Mouse (Mus musculus) limb, embryonic 11.5 days (tissue): ENCODE measurements around the gene Pimreg. TPM values are rescaled to one million over a fixed set of nuclear protein-coding genes. Genes with fewer than 3 reads are reported as not detected.

Source experiments
- ATAC-seq: fragments of 200-750 bp; cut with Nextera tagmentation; 2 replicates; pipeline ENCODE4 v1.8.0; 2017; ENCODE audit warnings: low read depth; ENCODE audit not compliant: insufficient number of reproducible peaks, low FRiP score, low TSS enrichment
- DNase-seq: peaks from one replicate; pipeline ENCODE4 v3.0.0-alpha.2; 2015; ENCODE audit warnings: low spot score
- H3K27ac ChIP-seq: fragments of 300-500 bp; sonication (generic); replicated peaks from 2 replicates; pipeline ENCODE4 v1.5.1; 2014; ENCODE audit warnings: low read depth, mild to moderate bottlenecking, low read length
- H3K27me3 ChIP-seq: fragments of 300-500 bp; sonication (generic); 2 replicates; pipeline ENCODE4 v1.6.1; 2014; ENCODE audit warnings: mild to moderate bottlenecking, low read length, mixed read lengths; ENCODE audit not compliant: control insufficient read depth, insufficient read depth
- H3K36me3 ChIP-seq: fragments of 300-500 bp; sonication (generic); 2 replicates; pipeline ENCODE4 v1.6.1; 2014; ENCODE audit warnings: mild to moderate bottlenecking, low read length, moderate library complexity, mixed read lengths; ENCODE audit not compliant: control insufficient read depth, insufficient read depth
- H3K4me1 ChIP-seq: fragments of 300-500 bp; sonication (generic); 2 replicates; pipeline ENCODE4 v1.6.1; 2014; ENCODE audit warnings: low read length, mixed read lengths; ENCODE audit not compliant: control insufficient read depth, insufficient read depth
- H3K4me2 ChIP-seq: fragments of 300-500 bp; sonication (generic); 2 replicates; pipeline ENCODE4 v1.6.1; 2014; ENCODE audit warnings: low read depth, mild to moderate bottlenecking, moderate library complexity; ENCODE audit not compliant: severe bottlenecking
- H3K4me3 ChIP-seq: fragments of 300-500 bp; sonication (generic); 2 replicates; pipeline ENCODE4 v1.5.1; 2014; ENCODE audit warnings: low read depth, low read length
- H3K9ac ChIP-seq: fragments of 300-500 bp; sonication (generic); 2 replicates; pipeline ENCODE4 v1.6.1; 2014; ENCODE audit warnings: mild to moderate bottlenecking, low read length
- H3K9me3 ChIP-seq: fragments of 300-500 bp; sonication (generic); 2 replicates; pipeline ENCODE4 v1.6.1; 2016; ENCODE audit warnings: low read length; ENCODE audit not compliant: control insufficient read depth
- WGBS: fragments of 180-500 bp; shearing (Covaris S2); extraction: QIAGEN DNeasy Blood & Tissue Kit; methylation state at CpG from one replicate; pipeline ENCODE4 v1.1.7; 2014; 5-methylcytosine and 5-hydroxymethylcytosine counted together
- polyA plus RNA-seq: library from polyadenylated mRNA; unstranded; fragments of >200 nt; fragmentation: Nextera tagmentation; extraction: Ambion mirVana; gene quantifications from 2 replicates; pipeline ENCODE4 v1.2.1, GENCODE M21; 2014

The Pimreg gene
- polyA plus RNA-seq, 1 experiment from 2014 or later: 165 TPM

- Histone ChIP-seq H3K27me3 (no peaks in the 10 kb centered on the region), H3K4me3 (no peak within 1 kb of the TSS), H3K9ac (no peak within 1 kb of the TSS), H3K4me1 (0 out of 2 replicates have a peak, but pooled peaks cover 2% of the 10 kb centered on the region), H3K27ac (no peak within 1 kb of the TSS), H3K36me3 (no peaks in the 10 kb centered on the region), H3K9me3 (no peaks in the 10 kb centered on the region), H3K4me2 (no peak within 1 kb of the TSS)
- DNase-seq (no peak), ATAC-seq (no peak)
- WGBS: 62% methylated on average over 4 of the region's 4 CpGs
Measured at GRCm38 (mm10) chr11:72037409-72037808, 4.4 kb upstream of the Pimreg start, which contains the start of gene Aipl1. Gene Aipl1, minus strand, starts transcription at chr11:72037509.

- no peak for ATAC-seq
- H3K9me3 ChIP-seq: no peaks in the 10 kb centered on the region
- WGBS: 4% methylated on average over 4 of the region's 4 CpGs
Measured at GRCm38 (mm10) chr11:72037996-72038395, 3.8 kb upstream of the Pimreg start.

GRCm38 (mm10) chr11:72039599-72040386 is 2.0 kb upstream of the Pimreg start:
- Histone ChIP-seq H3K9ac (no peak overlapping the region), H3K9me3 (no peaks in the 10 kb centered on the region), H3K27me3 (no peaks in the 10 kb centered on the region), H3K27ac (no peak overlapping the region), H3K36me3 (no peaks in the 10 kb centered on the region), H3K4me1 (peaks cover 13% of the 10 kb centered on the region; the same call in 1 of the 2 replicates), H3K4me2 (no peak overlapping the region), H3K4me3 (no peak overlapping the region)
- DNase-seq (no peak), ATAC-seq (no peak)
- WGBS: 62% methylated on average over 16 of the region's 16 CpGs

More at GRCm38 (mm10) chr11:72037996-72038395, 3.8 kb upstream of the Pimreg start:
- Histone ChIP-seq H3K9ac (no peak overlapping the region), H3K27ac (no peak overlapping the region), H3K27me3 (no peaks in the 10 kb centered on the region), H3K4me1 (peaks cover 5% of the 10 kb centered on the region; the same call in 1 of the 2 replicates), H3K4me2 (no peak overlapping the region), H3K36me3 (no peaks in the 10 kb centered on the region), H3K4me3 (no peak overlapping the region)
- peak; percentile 88 for DNase-seq

GRCm38 (mm10) chr11:72041290-72041767 is 503 bp upstream of the Pimreg start:
- peak overlapping the region; percentile 65 for H3K9ac ChIP-seq
- DNase-seq (no peak), ATAC-seq (no peak)
- H3K9me3 ChIP-seq: no peaks in the 10 kb centered on the region
- no peaks in the 10 kb centered on the region for H3K27me3 ChIP-seq
- no peak overlapping the region for H3K27ac ChIP-seq
- 19% methylated on average over 6 of the region's 6 CpGs for WGBS
- H3K4me2 ChIP-seq: peak overlapping the region; percentile 90
- H3K4me1 ChIP-seq: peaks cover 13% of the 10 kb centered on the region; the same call in 1 of the 2 replicates
- peaks cover 6% of the 10 kb centered on the region for H3K36me3 ChIP-seq
- peak overlapping the region; percentile 74 for H3K4me3 ChIP-seq

- Histone ChIP-seq H3K9me3 (no peaks in the 10 kb centered on the region), H3K4me2 (peak overlapping the region; percentile 90), H3K27me3 (no peaks in the 10 kb centered on the region), H3K4me1 (peaks cover 13% of the 10 kb centered on the region; the same call in 1 of the 2 replicates), H3K36me3 (peaks cover 6% of the 10 kb centered on the region), H3K9ac (peak overlapping the region; percentile 82), H3K27ac (no peak overlapping the region), H3K4me3 (peak overlapping the region; percentile 74)
- WGBS: 2% methylated on average over 14 of the region's 14 CpGs
- ATAC-seq (no peak), DNase-seq (no peak)
Measured at GRCm38 (mm10) chr11:72042631-72043030, 799 bp downstream of the Pimreg start.

- no peak overlapping the region for H3K9ac ChIP-seq
- ATAC-seq (no peak), DNase-seq (no peak)
- H3K4me3 ChIP-seq: no peak overlapping the region
- peaks cover 6% of the 10 kb centered on the region for H3K36me3 ChIP-seq
- H3K27me3 ChIP-seq: no peaks in the 10 kb centered on the region
- WGBS: 88% methylated on average over 3 of the region's 3 CpGs
- no peak overlapping the region for H3K4me2 ChIP-seq
- H3K9me3 ChIP-seq: no peaks in the 10 kb centered on the region
- H3K4me1 ChIP-seq: peaks cover 13% of the 10 kb centered on the region; the same call in 1 of the 2 replicates
- H3K27ac ChIP-seq: no peak overlapping the region
Measured at GRCm38 (mm10) chr11:72044231-72044630, 2.4 kb downstream of the Pimreg start.

- ATAC-seq: no peak
- Histone ChIP-seq H3K9me3 (no peaks in the 10 kb centered on the region), H3K4me1 (0 out of 2 replicates have a peak, but pooled peaks cover 4% of the 10 kb centered on the region), H3K9ac (no peak overlapping the region), H3K4me3 (no peak overlapping the region), H3K27ac (no peak overlapping the region), H3K27me3 (peaks cover 7% of the 10 kb centered on the region; the same call in 1 of the 2 replicates), H3K4me2 (no peak overlapping the region), H3K36me3 (peaks cover 6% of the 10 kb centered on the region)
- WGBS: 63% methylated on average over 6 of the region's 6 CpGs
- DNase-seq: no peak
Measured at GRCm38 (mm10) chr11:72048730-72049129, 6.9 kb downstream of the Pimreg start.

- no peaks in the 10 kb centered on the region for H3K9me3 ChIP-seq
- no peak for DNase-seq
- 71% methylated on average over 8 of the region's 8 CpGs for WGBS
- H3K4me1 ChIP-seq: no peaks in the 10 kb centered on the region
- H3K4me2 ChIP-seq: no peak overlapping the region
- H3K4me3 ChIP-seq: no peak overlapping the region
- peaks cover 6% of the 10 kb centered on the region for H3K36me3 ChIP-seq
- no peak overlapping the region for H3K9ac ChIP-seq
- ATAC-seq: no peak
- H3K27me3 ChIP-seq: peaks cover 7% of the 10 kb centered on the region; the same call in 1 of the 2 replicates
- no peak overlapping the region for H3K27ac ChIP-seq
Measured at GRCm38 (mm10) chr11:72049171-72049759, 7.4 kb downstream of the Pimreg start.
